Mouse (Mus musculus) megakaryocyte progenitor cell, adult 5-6 weeks (primary cell): Measurements from ENCODE around the gene Prps2. TPM values are rescaled to one million over a fixed set of nuclear protein-coding genes. Genes with fewer than 3 reads are reported as not detected.

Experiments
- ATAC-seq: replicated peaks from 2 replicates; pipeline ENCODE4 v1.8.0; 2016; ENCODE audit warnings: mild to moderate bottlenecking, moderate TSS enrichment, inconsistent platforms; ENCODE audit not compliant: poor library complexity
- total RNA-seq, 2 experiments: library from RNA; stranded (forward) in 1 of 2; stranded (reverse) in 1 of 2; fragments of 157-497, 149-512 nt in 1 of 2; fragments of 200-1000 nt in 1 of 2; gene quantifications; 2 replicates each; pipeline versions ENCODE4 v1.2.3 to v1.2.4; 2015 to 2017

Prps2 gene
- total RNA-seq, 2 experiments from 2014 or later, result 52.3 to 76.0 TPM

DNA sequence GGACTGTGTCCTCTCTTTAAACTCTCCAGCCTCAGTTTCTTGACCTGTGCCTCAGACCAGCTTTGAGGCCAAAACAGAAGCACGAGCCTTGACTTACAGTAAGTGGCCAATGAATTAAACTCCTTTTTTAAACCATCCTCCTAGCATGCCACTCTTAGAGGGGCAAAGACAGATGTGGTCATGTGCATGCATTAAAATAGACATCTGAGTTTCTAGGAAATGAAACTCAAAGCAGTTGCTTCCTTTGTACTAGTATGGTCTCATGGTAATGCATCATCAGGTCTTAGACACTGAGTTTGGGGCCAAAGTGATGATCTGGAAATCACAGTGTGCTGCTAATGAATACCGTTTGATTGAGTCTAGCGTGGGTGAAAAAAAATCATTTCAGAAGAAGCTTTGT, 54.0 kb downstream of the Prps2 start:
- ATAC-seq, result no peak; the same call in 1 of the 2 replicates

DNA sequence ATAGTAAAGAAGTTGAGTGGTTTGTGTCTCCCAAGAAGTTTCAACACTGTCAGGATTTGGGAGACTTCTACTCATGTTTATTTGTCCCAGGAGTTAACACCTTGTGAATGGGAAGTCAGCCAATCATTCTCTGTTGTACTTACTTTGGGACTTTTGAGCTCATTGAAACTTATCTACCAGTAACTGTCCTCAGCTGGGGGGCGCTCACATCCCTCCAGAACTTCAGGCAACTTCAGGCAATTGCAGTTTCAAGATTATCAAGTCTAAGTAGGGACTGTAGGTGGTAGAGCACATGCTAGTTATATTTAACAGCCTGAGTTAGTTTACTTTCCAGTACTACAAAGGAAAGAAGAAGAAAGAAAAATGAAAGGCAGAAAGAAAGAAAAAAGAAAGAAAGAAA, 58.8 kb downstream of the Prps2 start:
- ATAC-seq, result no peak

DNA sequence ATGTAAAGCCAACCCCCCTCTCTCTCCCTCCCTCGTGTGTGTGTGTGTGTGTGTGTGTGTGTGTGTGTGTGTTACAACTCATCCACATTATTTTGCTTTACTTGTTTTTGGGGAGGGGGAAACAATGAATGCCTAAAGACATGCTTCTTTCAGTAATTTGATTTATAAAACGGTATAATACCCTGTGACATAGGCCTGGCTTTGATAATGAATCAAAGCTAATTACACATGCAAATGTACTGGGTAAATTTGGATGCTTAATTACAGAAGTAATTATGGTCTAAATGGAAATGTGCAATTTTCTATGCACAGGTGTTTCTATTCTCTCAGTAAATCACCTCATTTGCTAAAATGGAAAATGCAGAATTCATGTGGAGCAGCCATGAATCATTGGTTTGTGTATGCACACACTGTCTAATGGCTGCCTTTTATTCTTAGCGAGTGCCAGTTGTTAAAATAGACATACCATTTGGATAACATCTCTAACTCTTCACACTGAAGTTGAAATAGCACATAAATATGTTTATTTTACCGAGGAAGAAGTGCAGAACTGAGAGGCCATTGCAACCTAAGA, 61.2 kb downstream of the Prps2 start:
- ATAC-seq, result no peak

DNA sequence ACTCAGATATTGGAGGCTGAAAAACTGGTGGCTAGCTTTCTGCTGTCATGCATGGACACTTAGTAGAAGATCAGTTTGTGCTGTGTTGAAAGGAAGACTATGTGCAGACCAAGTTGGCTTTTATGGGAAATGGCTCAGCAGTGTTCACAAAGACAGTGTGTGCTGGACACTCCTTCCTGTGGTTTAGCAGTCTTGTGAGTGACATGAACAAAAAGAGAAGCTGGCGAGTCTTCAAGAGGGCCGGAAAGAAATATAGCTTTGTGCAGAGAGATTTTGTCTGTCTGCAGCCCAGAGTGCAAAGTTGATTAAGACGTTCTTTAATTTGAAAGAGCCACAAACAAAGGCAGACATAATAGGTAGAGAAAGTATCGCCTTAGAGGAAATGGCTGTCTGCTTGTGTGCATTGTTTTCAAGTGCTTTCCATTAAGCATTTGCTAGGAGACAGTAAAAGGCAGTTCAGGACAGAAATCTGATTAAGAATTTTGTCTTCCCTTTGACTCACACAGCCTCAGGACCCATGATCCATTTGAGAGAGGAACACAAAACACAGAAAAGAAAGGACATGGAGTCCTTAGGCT, 63.6 kb downstream of the Prps2 start:
- ATAC-seq, result peak; percentile 88

DNA sequence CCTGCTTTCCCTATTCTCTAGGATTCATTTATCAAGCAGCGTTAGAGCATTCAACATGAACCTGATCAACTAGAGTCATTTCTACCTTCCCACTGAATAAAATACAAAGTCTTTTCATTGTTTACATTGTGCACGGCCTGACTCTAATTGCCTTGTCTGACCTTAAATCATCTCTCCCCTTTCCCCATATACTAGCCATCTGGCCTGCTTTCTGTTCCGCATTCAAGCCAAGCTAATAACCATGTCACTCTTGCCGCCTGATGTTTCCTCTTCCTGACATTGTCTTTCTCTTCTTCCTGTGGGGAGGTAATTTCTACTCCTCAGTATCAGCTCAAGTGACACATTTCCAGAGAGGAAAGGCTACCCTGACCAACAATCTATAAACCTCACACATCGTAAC, 66.8 kb downstream of the Prps2 start:
- peak; percentile 87 for ATAC-seq

DNA sequence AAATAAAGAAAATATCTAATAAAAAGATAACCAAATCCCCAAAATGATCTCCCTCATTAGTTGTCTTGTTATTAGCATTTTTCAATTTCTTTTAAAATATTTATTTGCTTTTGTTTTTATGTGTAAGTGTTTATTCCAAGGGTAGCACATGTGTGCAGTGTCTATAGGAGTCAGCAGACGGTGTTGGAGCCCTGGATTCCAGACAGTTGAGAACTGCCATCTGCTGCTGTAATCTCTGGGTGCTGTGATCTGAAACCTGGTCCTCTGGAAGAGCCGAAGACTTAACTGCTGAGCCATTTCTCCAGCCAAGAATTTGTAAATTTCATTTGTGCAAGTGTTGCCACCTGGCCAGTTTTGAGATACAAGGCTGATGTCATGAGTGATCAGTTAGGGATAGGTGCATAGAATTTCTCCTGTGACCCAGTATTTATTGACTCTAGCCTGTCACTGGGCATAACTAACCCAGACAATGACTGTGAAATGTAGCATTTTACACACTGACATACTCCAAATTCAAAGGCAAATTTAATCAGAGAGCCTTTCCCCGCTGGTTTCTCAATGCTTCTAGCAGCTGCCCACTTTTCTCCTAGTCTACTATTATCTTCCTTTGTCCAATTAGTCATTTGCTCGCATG, 67.3 kb downstream of the Prps2 start:
- ATAC-seq, result no peak

DNA sequence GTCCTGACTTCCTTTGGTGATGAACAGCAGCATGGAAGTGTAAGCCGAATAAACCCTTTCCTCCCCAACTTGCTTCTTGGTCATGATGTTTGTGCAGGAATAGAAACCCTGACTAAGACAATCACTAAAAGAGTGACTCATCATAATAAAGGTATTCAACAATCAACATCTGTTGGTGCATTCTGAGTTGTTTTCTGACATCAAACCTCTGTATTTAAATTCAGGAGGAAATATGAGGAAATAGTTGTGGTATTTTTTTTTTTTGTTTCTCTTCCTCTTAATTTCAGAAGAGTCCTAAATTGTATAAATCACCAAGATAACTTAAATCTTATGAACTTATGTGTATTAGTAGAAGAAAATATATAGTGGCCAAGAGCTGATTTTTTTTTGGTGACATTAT, 80.5 kb downstream of the Prps2 start:
- ATAC-seq, result peak; percentile 81

Other genes starting within 250 kb of the Prps2 start
- gene Tmsb4x, start 173.4 kb downstream of the Prps2 start, total RNA-seq (2015), result 2,723 and 3,717 TPM in 2 replicates
- gene Tmsb4x, start 173.4 kb downstream of the Prps2 start, total RNA-seq (2017), result 1,582 and 2,074 TPM in 2 replicates
- gene Tlr8, start 118.4 kb downstream of the Prps2 start, total RNA-seq (2015), result 5.4 and 8.5 TPM in 2 replicates
- 2.1 and 4.0 TPM in 2 replicates for gene Tlr8, start 118.4 kb downstream of the Prps2 start, total RNA-seq (2017)
- gene Tlr7, start 52.2 kb downstream of the Prps2 start, total RNA-seq (2015), result 3.1 and 4.8 TPM in 2 replicates
- gene Tlr7, start 52.2 kb downstream of the Prps2 start, total RNA-seq (2017), result 0.79 and 1.8 TPM in 2 replicates